Mouse (Mus musculus) midbrain, postnatal 0 days (tissue): ENCODE data around the gene Gm43517. TPM values are rescaled to one million over a fixed set of nuclear protein-coding genes. Genes with fewer than 3 reads are reported as not detected.
A peak's percentile ranks its signal among the peaks of the same experiment; 100 is the strongest.

Experiments used
- ATAC-seq: fragments of 200-750 bp; cut with Nextera tagmentation; 2 replicates; pipeline ENCODE4 v1.8.0; 2017; ENCODE audit warnings: moderate number of reproducible peaks, mild to moderate bottlenecking, moderate TSS enrichment, moderate library complexity; ENCODE audit not compliant: low FRiP score
- DNase-seq: peaks from one replicate; pipeline ENCODE4 v3.0.0-alpha.2; 2015; ENCODE audit warnings: low spot score
- H3K27ac ChIP-seq: fragments of 300-500 bp; sonication (generic); 2 replicates; pipeline ENCODE4 v1.5.1; 2014; ENCODE audit warnings: low read depth, mild to moderate bottlenecking, low read length, mixed read lengths
- H3K27me3 ChIP-seq: fragments of 300-500 bp; sonication (generic); 2 replicates; pipeline ENCODE4 v1.6.1; 2014; ENCODE audit warnings: low read length, control low read depth, mixed read lengths; ENCODE audit not compliant: insufficient read depth
- H3K36me3 ChIP-seq: fragments of 300-500 bp; sonication (generic); 2 replicates; pipeline ENCODE4 v1.6.1; 2014; ENCODE audit warnings: low read length, control low read depth, mixed read lengths; ENCODE audit not compliant: insufficient read depth
- H3K4me1 ChIP-seq: fragments of 300-500 bp; sonication (generic); 2 replicates; pipeline ENCODE4 v1.6.1; 2014; ENCODE audit warnings: mild to moderate bottlenecking, control low read depth, antibody characterized with exemption, low read length, mixed read lengths; ENCODE audit not compliant: insufficient read depth
- H3K4me2 ChIP-seq: fragments of 300-500 bp; sonication (generic); 2 replicates; pipeline ENCODE4 v1.6.1; 2014; ENCODE audit warnings: low read depth, mild to moderate bottlenecking, low read length, mixed read lengths; ENCODE audit not compliant: poor library complexity, severe bottlenecking
- H3K4me3 ChIP-seq: fragments of 300-500 bp; sonication (generic); 2 replicates; pipeline ENCODE4 v1.5.1; 2014; ENCODE audit warnings: low read depth, mild to moderate bottlenecking, low read length, moderate library complexity
- H3K9ac ChIP-seq: fragments of 300-500 bp; sonication (generic); replicated peaks from 2 replicates; pipeline ENCODE4 v1.6.1; 2014; ENCODE audit warnings: mild to moderate bottlenecking, low read length, moderate library complexity, mixed read lengths; ENCODE audit not compliant: poor library complexity, severe bottlenecking
- H3K9me3 ChIP-seq: fragments of 300-500 bp; sonication (generic); 2 replicates; pipeline ENCODE4 v1.6.1; 2016; ENCODE audit warnings: low read length, control low read depth
- CTCF ChIP-seq: IDR thresholded peaks from 2 replicates; pipeline ENCODE4 v1.5.1; 2016; ENCODE audit warnings: antibody characterized with exemption, mild to moderate bottlenecking
- WGBS: fragments of 180-500 bp; shearing (Covaris S2); extraction: QIAGEN DNeasy Blood & Tissue Kit; methylation state at CpG from one replicate; pipeline ENCODE4 v1.1.7; 2014; 5-methylcytosine and 5-hydroxymethylcytosine counted together
- polyA plus RNA-seq: library from polyadenylated mRNA; unstranded; fragments of >200 nt; fragmentation: Nextera tagmentation; extraction: Ambion mirVana; gene quantifications from 2 replicates; pipeline ENCODE4 v1.2.1, GENCODE M21; 2015
- total RNA-seq: library from RNA; depleted of rRNA; stranded (reverse); fragments of >200 nt; gene quantifications from 2 replicates; pipeline ENCODE4 v1.2.3, GENCODE M21; 2014

Gene Gm43517
- total and polyA plus RNA-seq, 2 experiments from 2014 or later, result 0.27 TPM; not detected in 1

DNA sequence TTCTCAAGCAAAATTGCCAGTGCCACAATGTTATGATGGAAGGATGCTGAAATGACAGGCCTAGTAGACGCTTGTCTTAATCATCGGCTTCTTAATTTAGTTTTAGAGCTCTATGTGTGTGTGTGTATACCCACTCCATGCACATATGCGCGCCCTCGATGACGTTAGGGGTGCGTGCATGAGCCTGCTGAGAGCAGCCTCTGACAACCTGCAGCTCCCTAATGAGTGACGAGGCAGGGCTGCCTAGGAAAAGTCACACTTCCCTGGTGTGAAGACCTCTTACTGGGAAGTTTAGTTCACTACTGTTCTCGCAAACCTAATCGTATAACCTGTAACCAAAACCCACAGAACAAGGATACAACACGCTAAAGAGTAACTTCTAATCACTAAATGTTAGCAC is 5.5 kb upstream of the Gm43517 start:
- DNase-seq, result no peak
- 6% methylated on average over 11 of the region's 11 CpGs for WGBS
- no peak overlapping the region for H3K4me2 ChIP-seq
- H3K27ac ChIP-seq, result no peak overlapping the region
- ATAC-seq, result no peak
- H3K9me3 ChIP-seq, result no peaks in the 10 kb centered on the region
- no peak for TF ChIP-seq CTCF
- H3K4me3 ChIP-seq, result no peak overlapping the region
- H3K36me3 ChIP-seq, result no peaks in the 10 kb centered on the region
- H3K27me3 ChIP-seq, result peaks cover 71% of the 10 kb centered on the region
- H3K4me1 ChIP-seq, result no peaks in the 10 kb centered on the region
- H3K9ac ChIP-seq, result no peak overlapping the region

GRCm38 (mm10) chr12:49380442-49380841 is 4.5 kb upstream of the Gm43517 start:
- no peak for DNase-seq
- no peaks in the 10 kb centered on the region for H3K36me3 ChIP-seq
- WGBS, result under 1% methylated on average over 4 of the region's 4 CpGs
- no peak for ATAC-seq
- no peak overlapping the region for H3K9ac ChIP-seq
- H3K9me3 ChIP-seq, result no peaks in the 10 kb centered on the region
- H3K4me1 ChIP-seq, result no peaks in the 10 kb centered on the region
- H3K4me2 ChIP-seq, result no peak overlapping the region
- no peak overlapping the region for H3K27ac ChIP-seq
- H3K4me3 ChIP-seq, result no peak overlapping the region
- peaks cover 79% of the 10 kb centered on the region for H3K27me3 ChIP-seq
- TF ChIP-seq CTCF, result no peak

GRCm38 (mm10) chr12:49381031-49381525 is 3.9 kb upstream of the Gm43517 start:
- no peak overlapping the region for H3K27ac ChIP-seq
- no peaks in the 10 kb centered on the region for H3K4me1 ChIP-seq
- DNase-seq, result no peak
- H3K9ac ChIP-seq, result no peak overlapping the region
- 4% methylated on average over 4 of the region's 4 CpGs for WGBS
- no peaks in the 10 kb centered on the region for H3K36me3 ChIP-seq
- peaks cover 79% of the 10 kb centered on the region for H3K27me3 ChIP-seq
- H3K9me3 ChIP-seq, result no peaks in the 10 kb centered on the region
- no peak overlapping the region for H3K4me3 ChIP-seq
- no peak for TF ChIP-seq CTCF
- no peak for ATAC-seq
- H3K4me2 ChIP-seq, result no peak overlapping the region

DNA sequence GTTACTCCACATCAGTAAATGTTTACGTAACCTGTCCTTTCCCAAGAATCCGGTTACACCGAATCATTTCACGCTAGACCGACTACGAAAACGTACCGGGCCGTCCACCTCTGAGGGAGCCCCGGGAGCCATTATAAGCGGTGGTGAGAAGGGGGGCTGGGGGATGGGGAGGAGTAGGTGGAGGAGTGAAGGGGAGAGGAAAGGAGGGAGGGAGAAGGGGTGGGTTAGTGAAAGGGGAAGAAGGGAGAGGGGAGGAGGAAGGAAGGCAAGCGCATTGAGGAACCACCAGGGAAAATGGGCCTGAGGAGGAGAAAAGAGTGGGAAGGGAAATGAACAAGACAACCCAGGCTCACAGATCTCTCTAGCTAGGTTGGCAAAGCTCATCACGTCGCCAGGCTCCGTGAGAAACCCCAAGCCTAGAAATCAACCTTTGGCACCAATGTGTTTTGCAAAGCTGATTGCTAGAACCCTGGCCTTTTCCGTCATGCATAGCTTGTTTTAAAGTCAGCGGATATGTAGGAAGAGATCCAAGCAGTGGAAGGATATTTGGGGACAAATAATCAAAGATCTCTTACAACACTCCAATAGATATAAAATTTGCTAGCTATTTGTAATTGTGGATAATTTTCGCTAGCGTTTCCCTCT is 3.1 kb upstream of the Gm43517 start:
- no peak for ATAC-seq
- H3K27me3 ChIP-seq, result peaks cover 72% of the 10 kb centered on the region

DNA sequence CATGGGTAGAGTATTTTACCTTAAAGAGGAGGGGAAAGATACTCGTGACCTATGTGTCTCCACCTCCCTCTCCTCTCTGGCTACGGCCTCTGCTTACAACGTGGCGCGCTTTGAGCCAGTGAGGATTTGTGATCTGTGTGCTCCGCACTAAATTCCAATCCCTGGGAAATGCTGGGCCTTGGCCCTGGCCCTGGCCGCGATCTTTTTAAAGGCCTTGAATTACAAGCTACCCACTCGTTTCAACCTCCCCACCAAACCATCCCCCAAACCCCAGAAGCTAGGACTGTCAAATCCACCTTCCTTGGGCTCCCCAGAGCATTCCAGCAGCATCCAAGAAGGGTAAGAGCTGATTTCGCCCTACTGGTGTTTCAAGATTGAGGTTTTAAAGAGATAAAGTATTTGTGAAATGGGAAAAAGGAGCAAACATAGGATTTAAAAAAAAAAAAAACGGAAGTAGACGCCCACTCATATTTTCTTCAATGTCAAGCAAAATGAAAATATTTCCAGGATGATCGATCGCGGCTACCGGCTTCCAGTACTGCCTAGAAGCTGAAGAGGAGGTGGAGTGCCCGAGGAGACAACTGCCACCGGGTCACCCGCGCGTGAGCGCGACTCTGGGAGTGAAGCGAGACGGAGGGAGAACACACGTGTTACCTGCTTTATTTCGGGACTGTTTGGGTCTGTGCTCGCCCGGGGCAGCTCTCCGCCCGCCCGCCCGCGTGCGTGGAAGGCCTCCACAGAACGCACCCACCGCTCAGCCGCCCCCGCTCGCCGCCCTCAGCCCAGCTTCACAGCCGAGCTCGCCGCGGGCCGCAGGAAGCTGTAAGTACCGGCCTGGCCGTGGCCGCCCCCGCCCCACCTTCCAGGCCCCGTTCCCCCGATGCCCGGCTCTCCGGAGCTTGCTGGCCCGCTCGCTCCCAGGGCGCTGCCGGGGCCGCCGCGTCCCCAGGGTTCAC is 2.1 kb upstream of the Gm43517 start, which contains the start of gene Foxg1:
Gene Foxg1 (plus strand): TSS at position 96 of the 956 bp plus-strand sequence.
- DNase-seq (no peak), ATAC-seq (0 out of 2 replicates have a peak, but pooled peaks have one; percentile 39)
- WGBS, result under 1% methylated on average over 39 of the region's 61 CpGs
- Histone ChIP-seq H3K4me1 (no peaks in the 10 kb centered on the region), H3K27me3 (peaks cover 64% of the 10 kb centered on the region), H3K9ac (no peak within 1 kb of the TSS), H3K36me3 (no peaks in the 10 kb centered on the region), H3K27ac (no peak within 1 kb of the TSS), H3K4me2 (peak within 1 kb of the TSS; percentile 12; the same call in 1 of the 2 replicates), H3K9me3 (no peaks in the 10 kb centered on the region), H3K4me3 (peak within 1 kb of the TSS; percentile 12; the same call in 1 of the 2 replicates)
- TF ChIP-seq CTCF, result no peak

More for the DNA sequence above, 3.1 kb upstream of the Gm43517 start:
- Histone ChIP-seq H3K36me3 (no peaks in the 10 kb centered on the region), H3K4me1 (no peaks in the 10 kb centered on the region), H3K4me2 (no peak overlapping the region), H3K27ac (no peak overlapping the region), H3K9me3 (no peaks in the 10 kb centered on the region), H3K9ac (no peak overlapping the region), H3K4me3 (no peak overlapping the region)
- no peak for TF ChIP-seq CTCF
- under 1% methylated on average over 19 of the region's 19 CpGs for WGBS
- DNase-seq, result no peak
